Mouse (Mus musculus): Measurements from ENCODE around the gene Fam83e. TPM values are rescaled to one million over a fixed set of nuclear protein-coding genes. Genes with fewer than 3 reads are reported as not detected.

The Fam83e gene
- 0.60 and 1.1 TPM in 2 replicates for polyA plus RNA-seq (2015; fragmentation: Nextera tagmentation; extraction: Ambion mirVana)

GRCm38 (mm10) chr7:45720413-45721233, at the start of gene Fam83e:
Fam83e (plus strand) TSS chr7:45721212.
- peaks cover 31% of the 10 kb centered on the region for H3K4me1 ChIP-seq (replicated peaks; ENCODE audit: control insufficient read depth, insufficient read depth, low read length)
- H3K36me3 ChIP-seq (ENCODE audit: control insufficient read depth, insufficient read depth) = peaks cover 27% of the 10 kb centered on the region
- H3K27me3 ChIP-seq (replicated peaks; ENCODE audit: control insufficient read depth, insufficient read depth, low read length) = no peaks in the 10 kb centered on the region
- H3K27ac ChIP-seq (ENCODE audit: low read length) = no peak within 1 kb of the TSS
- no peak within 1 kb of the TSS for H3K4me3 ChIP-seq (replicated peaks; ENCODE audit: low read length)
- H3K4me2 ChIP-seq (ENCODE audit: low read length) = no peak within 1 kb of the TSS
- ATAC-seq = no peak
- H3K9ac ChIP-seq (replicated peaks; ENCODE audit: low read depth, low read length) = no peak within 1 kb of the TSS
- no peaks in the 10 kb centered on the region for H3K9me3 ChIP-seq (ENCODE audit: control insufficient read depth, low read length)
- 84% methylated on average over 14 of the region's 14 CpGs for WGBS

- no peak for ATAC-seq
- Histone ChIP-seq H3K4me1 (replicated peaks; ENCODE audit: control insufficient read depth, insufficient read depth, low read length) (peaks cover 3% of the 10 kb centered on the region), H3K9me3 (ENCODE audit: control insufficient read depth, low read length) (no peaks in the 10 kb centered on the region), H3K27me3 (replicated peaks; ENCODE audit: control insufficient read depth, insufficient read depth, low read length) (no peaks in the 10 kb centered on the region), H3K9ac (replicated peaks; ENCODE audit: low read depth, low read length) (no peak overlapping the region), H3K4me3 (replicated peaks; ENCODE audit: low read length) (no peak overlapping the region), H3K27ac (ENCODE audit: low read length) (no peak overlapping the region), H3K36me3 (ENCODE audit: control insufficient read depth, insufficient read depth) (no peaks in the 10 kb centered on the region), H3K4me2 (ENCODE audit: low read length) (no peak overlapping the region)
- 80% methylated on average over 7 of the region's 7 CpGs for WGBS
Measured at GRCm38 (mm10) chr7:45677627-45678295, 43.3 kb upstream of the Fam83e start.

DNA sequence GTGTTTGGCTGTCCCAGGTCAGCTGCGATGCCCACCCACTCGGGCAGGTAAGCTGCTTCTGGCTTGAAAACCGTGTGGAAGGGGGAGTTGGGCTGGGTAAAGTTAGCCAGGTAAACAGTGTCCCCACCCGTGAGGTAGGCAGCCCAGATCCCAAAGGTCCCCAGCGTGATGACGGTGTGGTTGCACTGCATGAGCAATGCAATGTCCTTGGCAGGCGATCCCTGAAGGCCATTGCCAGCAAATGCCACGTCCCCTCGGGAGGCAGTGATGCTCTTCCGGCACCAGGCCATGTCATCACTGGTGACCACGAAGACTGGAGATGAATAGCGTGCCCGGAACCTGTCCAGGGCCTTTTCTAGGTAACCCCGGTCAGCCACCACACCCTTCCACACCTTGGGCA, 42.5 kb upstream of the Fam83e start:
- Histone ChIP-seq H3K9me3 (ENCODE audit: control insufficient read depth, low read length) (no peaks in the 10 kb centered on the region), H3K27ac (ENCODE audit: low read length) (no peak overlapping the region), H3K4me1 (replicated peaks; ENCODE audit: control insufficient read depth, insufficient read depth, low read length) (peaks cover 7% of the 10 kb centered on the region), H3K36me3 (ENCODE audit: control insufficient read depth, insufficient read depth) (no peaks in the 10 kb centered on the region), H3K4me2 (ENCODE audit: low read length) (no peak overlapping the region), H3K4me3 (replicated peaks; ENCODE audit: low read length) (no peak overlapping the region), H3K9ac (replicated peaks; ENCODE audit: low read depth, low read length) (no peak overlapping the region), H3K27me3 (replicated peaks; ENCODE audit: control insufficient read depth, insufficient read depth, low read length) (no peaks in the 10 kb centered on the region)
- ATAC-seq = no peak
- 94% methylated on average over 14 of the region's 14 CpGs for WGBS

- Histone ChIP-seq H3K4me3 (replicated peaks; ENCODE audit: low read length) (no peak overlapping the region), H3K27me3 (replicated peaks; ENCODE audit: control insufficient read depth, insufficient read depth, low read length) (no peaks in the 10 kb centered on the region), H3K36me3 (ENCODE audit: control insufficient read depth, insufficient read depth) (no peaks in the 10 kb centered on the region), H3K4me1 (replicated peaks; ENCODE audit: control insufficient read depth, insufficient read depth, low read length) (peaks cover 7% of the 10 kb centered on the region), H3K4me2 (ENCODE audit: low read length) (no peak overlapping the region), H3K9me3 (ENCODE audit: control insufficient read depth, low read length) (no peaks in the 10 kb centered on the region), H3K9ac (replicated peaks; ENCODE audit: low read depth, low read length) (no peak overlapping the region), H3K27ac (ENCODE audit: low read length) (no peak overlapping the region)
- ATAC-seq = no peak
- 68% methylated on average over 14 of the region's 14 CpGs for WGBS
Measured at GRCm38 (mm10) chr7:45679966-45680621, 40.9 kb upstream of the Fam83e start.

DNA sequence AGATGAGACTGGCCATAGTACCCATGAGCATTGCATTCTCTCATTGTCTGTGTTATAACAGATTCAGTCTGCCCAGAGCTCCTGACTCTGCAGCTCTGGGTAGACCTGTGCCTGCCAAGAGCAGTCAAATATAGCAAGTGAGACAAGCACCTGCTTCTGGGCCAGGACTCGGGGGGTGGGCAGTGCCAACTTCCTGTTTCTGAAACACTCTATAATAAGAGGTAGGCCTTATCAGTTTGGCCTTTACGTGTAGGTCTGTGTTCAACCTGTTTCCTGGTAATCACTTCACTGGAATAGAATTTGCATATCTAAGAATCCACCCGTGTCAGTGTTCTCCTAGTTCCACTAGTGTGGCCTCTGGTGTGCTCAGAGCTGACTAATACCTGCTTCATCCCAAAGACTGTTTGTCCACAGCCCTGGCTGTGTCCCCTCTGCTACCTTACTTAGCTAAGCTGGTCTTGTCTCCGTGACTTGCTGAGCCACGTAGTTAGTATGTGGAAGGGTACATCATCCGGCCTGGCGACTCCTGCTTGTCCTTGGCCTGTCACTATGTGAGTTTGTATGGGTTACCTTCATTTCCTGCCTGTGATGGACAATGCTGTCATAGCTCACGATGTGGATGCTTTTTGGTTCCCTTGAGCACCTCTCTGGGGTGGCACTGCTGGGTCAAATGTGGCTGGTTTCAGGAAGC, 39.8 kb upstream of the Fam83e start:
- Histone ChIP-seq H3K4me3 (replicated peaks; ENCODE audit: low read length) (no peak overlapping the region), H3K36me3 (ENCODE audit: control insufficient read depth, insufficient read depth) (no peaks in the 10 kb centered on the region), H3K9ac (replicated peaks; ENCODE audit: low read depth, low read length) (no peak overlapping the region), H3K9me3 (ENCODE audit: control insufficient read depth, low read length) (no peaks in the 10 kb centered on the region), H3K4me2 (ENCODE audit: low read length) (no peak overlapping the region), H3K4me1 (replicated peaks; ENCODE audit: control insufficient read depth, insufficient read depth, low read length) (peaks cover 7% of the 10 kb centered on the region), H3K27ac (ENCODE audit: low read length) (no peak overlapping the region), H3K27me3 (replicated peaks; ENCODE audit: control insufficient read depth, insufficient read depth, low read length) (no peaks in the 10 kb centered on the region)
- ATAC-seq = no peak
- 87% methylated on average over 8 of the region's 8 CpGs for WGBS

- Histone ChIP-seq H3K4me3 (replicated peaks; ENCODE audit: low read length) (peak overlapping the region; percentile 5; the same call in 1 of the 2 replicates), H3K27ac (ENCODE audit: low read length) (peak overlapping the region; percentile 46; the same call in 1 of the 2 replicates), H3K36me3 (ENCODE audit: control insufficient read depth, insufficient read depth) (no peaks in the 10 kb centered on the region), H3K9ac (replicated peaks; ENCODE audit: low read depth, low read length) (no peak overlapping the region), H3K4me2 (ENCODE audit: low read length) (peak overlapping the region; percentile 29), H3K27me3 (replicated peaks; ENCODE audit: control insufficient read depth, insufficient read depth, low read length) (no peaks in the 10 kb centered on the region), H3K4me1 (replicated peaks; ENCODE audit: control insufficient read depth, insufficient read depth, low read length) (peaks cover 7% of the 10 kb centered on the region), H3K9me3 (ENCODE audit: control insufficient read depth, low read length) (no peaks in the 10 kb centered on the region)
- WGBS = 29% methylated on average over 14 of the region's 14 CpGs
- peak; percentile 86 for ATAC-seq
Measured at GRCm38 (mm10) chr7:45682144-45683126, 38.6 kb upstream of the Fam83e start.

DNA sequence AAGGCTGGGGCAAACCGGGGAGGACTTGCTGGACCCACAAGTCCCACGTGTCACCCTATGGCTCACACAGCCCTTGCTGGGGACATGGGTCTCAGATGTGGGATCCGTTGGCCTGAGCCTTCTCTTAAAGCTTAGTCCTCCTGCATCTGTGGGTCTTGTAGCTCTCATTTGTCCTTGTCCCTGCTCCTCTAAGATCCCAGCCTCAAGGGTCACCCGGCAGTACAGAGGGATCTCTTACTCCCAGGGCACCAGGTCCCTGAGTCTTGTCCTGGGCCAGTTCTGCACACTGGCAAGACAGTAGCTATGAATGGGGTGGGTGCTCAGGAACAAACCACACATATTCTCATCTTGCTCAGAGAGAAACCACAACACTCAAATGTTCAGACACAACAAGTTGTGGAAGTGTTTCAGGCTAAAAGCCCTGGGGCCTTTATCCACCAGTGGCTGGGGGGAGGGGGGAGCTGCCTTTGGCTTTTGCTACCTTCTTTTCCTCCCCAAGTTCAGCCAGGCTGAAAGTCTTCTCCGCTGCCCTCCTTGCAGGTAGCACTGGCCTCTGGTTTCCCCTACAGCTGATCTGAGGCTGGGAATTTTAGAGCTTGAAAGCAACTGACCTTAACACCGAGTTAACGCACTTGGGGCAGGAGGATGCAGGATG, 37.5 kb upstream of the Fam83e start, which contains the start of gene Ntn5:
Gene Ntn5 (plus strand): TSS at position 627 of the 655 bp plus-strand sequence.
- no peaks in the 10 kb centered on the region for H3K27me3 ChIP-seq (replicated peaks; ENCODE audit: control insufficient read depth, insufficient read depth, low read length)
- no peak within 1 kb of the TSS for H3K27ac ChIP-seq (ENCODE audit: low read length)
- H3K4me3 ChIP-seq (replicated peaks; ENCODE audit: low read length) = no peak within 1 kb of the TSS
- no peaks in the 10 kb centered on the region for H3K36me3 ChIP-seq (ENCODE audit: control insufficient read depth, insufficient read depth)
- no peak for ATAC-seq
- no peaks in the 10 kb centered on the region for H3K9me3 ChIP-seq (ENCODE audit: control insufficient read depth, low read length)
- H3K9ac ChIP-seq (replicated peaks; ENCODE audit: low read depth, low read length) = 0 out of 2 replicates have a peak within 1 kb of the TSS, but pooled peaks have one; percentile 29
- H3K4me2 ChIP-seq (ENCODE audit: low read length) = no peak within 1 kb of the TSS
- WGBS = 77% methylated on average over 7 of the region's 7 CpGs
- peaks cover 7% of the 10 kb centered on the region for H3K4me1 ChIP-seq (replicated peaks; ENCODE audit: control insufficient read depth, insufficient read depth, low read length)

DNA sequence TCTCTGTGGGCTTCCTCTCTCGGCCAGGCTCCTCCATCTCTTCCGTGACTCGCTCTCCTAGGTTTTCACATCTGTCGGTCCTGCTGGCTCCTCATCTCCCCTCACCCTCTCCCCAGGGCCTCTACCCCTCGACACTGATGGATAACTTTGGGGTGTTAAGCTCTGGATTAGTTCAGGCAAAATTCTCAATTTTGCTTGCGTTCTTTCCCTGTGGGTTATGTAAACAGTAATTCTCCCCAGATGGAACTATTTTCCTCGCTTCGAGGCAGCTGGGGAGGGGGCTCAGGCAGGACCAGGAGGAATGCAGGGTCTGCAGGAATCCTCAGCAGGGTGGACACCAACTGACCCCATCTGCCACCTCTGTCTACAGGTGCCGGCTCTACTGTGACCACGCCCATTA, 35.2 kb upstream of the Fam83e start:
- Histone ChIP-seq H3K27me3 (replicated peaks; ENCODE audit: control insufficient read depth, insufficient read depth, low read length) (no peaks in the 10 kb centered on the region), H3K9ac (replicated peaks; ENCODE audit: low read depth, low read length) (no peak overlapping the region), H3K4me2 (ENCODE audit: low read length) (no peak overlapping the region), H3K4me3 (replicated peaks; ENCODE audit: low read length) (no peak overlapping the region), H3K36me3 (ENCODE audit: control insufficient read depth, insufficient read depth) (no peaks in the 10 kb centered on the region), H3K9me3 (ENCODE audit: control insufficient read depth, low read length) (no peaks in the 10 kb centered on the region), H3K4me1 (replicated peaks; ENCODE audit: control insufficient read depth, insufficient read depth, low read length) (peaks cover 7% of the 10 kb centered on the region), H3K27ac (ENCODE audit: low read length) (no peak overlapping the region)
- no peak for ATAC-seq
- 71% methylated on average over 10 of the region's 10 CpGs for WGBS
